Mouse (Mus musculus) MEL (cell line): ENCODE measurements around the gene Usp29. TPM values are rescaled to one million over a fixed set of nuclear protein-coding genes. Genes with fewer than 3 reads are reported as not detected.

ENCODE experiments used
- DNase-seq: peaks from one replicate; pipeline ENCODE4 v3.0.0; 2011; ENCODE audit warnings: low read depth, low spot score
- H3K27ac ChIP-seq: 2 replicates; pipeline ENCODE4 v1.5.1; 2012; ENCODE audit warnings: low read depth, mild to moderate bottlenecking, control low read depth, low read length, moderate library complexity; ENCODE audit not compliant: control insufficient read depth
- H3K27me3 ChIP-seq, 2 experiments: fragments of 150-350 bp in 1 of 2; sonication (generic) in 1 of 2; 2 replicates each; pipeline ENCODE4 v1.6.1; 2012; ENCODE audit warnings: low read length in 2 of 2, mild to moderate bottlenecking in 2 of 2, improper control_type of control experiment in 1 of 2, moderate library complexity in 1 of 2; ENCODE audit not compliant: insufficient read depth in 2 of 2, control insufficient read depth in 1 of 2
- H3K36me3 ChIP-seq, 2 experiments: 2 replicates each; pipeline ENCODE4 v1.6.1; 2012 to 2014; ENCODE audit warnings: low read length in 2 of 2, improper control_type of control experiment in 1 of 2, inconsistent platforms in 1 of 2, mild to moderate bottlenecking in 1 of 2; ENCODE audit not compliant: insufficient read depth in 2 of 2, control insufficient read depth in 1 of 2
- H3K4me1 ChIP-seq, 2 experiments: fragments of 150-350 bp in 1 of 2; sonication (generic) in 1 of 2; 2 replicates each; pipeline ENCODE4 v1.6.1; 2012; ENCODE audit warnings: low read length in 2 of 2, improper control_type of control experiment in 1 of 2, mild to moderate bottlenecking in 1 of 2; ENCODE audit not compliant: insufficient read depth in 2 of 2, control insufficient read depth in 1 of 2
- H3K4me3 ChIP-seq, 2 experiments: fragments of 150-350 bp in 1 of 2; sonication (generic) in 1 of 2; 2 replicates each; pipeline ENCODE4 v1.5.1; 2012; ENCODE audit warnings: low read depth in 2 of 2, low read length in 2 of 2, mild to moderate bottlenecking in 2 of 2, moderate library complexity in 2 of 2, control low read depth in 1 of 2, improper control_type of control experiment in 1 of 2; ENCODE audit not compliant: control insufficient read depth in 1 of 2, insufficient read depth in 1 of 2
- H3K79me2 ChIP-seq: 2 replicates; pipeline ENCODE4 v1.6.1; 2012; ENCODE audit warnings: mild to moderate bottlenecking, low read length, moderate library complexity; ENCODE audit not compliant: control insufficient read depth, poor library complexity, insufficient read depth
- H3K9ac ChIP-seq: 2 replicates; pipeline ENCODE4 v1.6.1; 2012; ENCODE audit warnings: low read depth, mild to moderate bottlenecking, control low read depth, low read length, moderate library complexity; ENCODE audit not compliant: control insufficient read depth, poor library complexity, severe bottlenecking
- H3K9me3 ChIP-seq: fragments of 150-350 bp; sonication (generic); replicated peaks from 2 replicates; pipeline ENCODE4 v1.6.1; 2012; ENCODE audit warnings: mild to moderate bottlenecking, low read length, improper control_type of control experiment, moderate library complexity; ENCODE audit not compliant: insufficient read depth
- BHLHE40 ChIP-seq: IDR thresholded peaks from 2 replicates; pipeline ENCODE4 v1.6.1; 2012; ENCODE audit warnings: low read depth, mild to moderate bottlenecking, inconsistent platforms, low read length, improper control_type of control experiment, borderline replicate concordance
- CHD2 ChIP-seq: IDR thresholded peaks from 2 replicates; pipeline ENCODE4 v1.6.1; 2011; ENCODE audit warnings: low read length, improper control_type of control experiment
- CTCF ChIP-seq, 3 experiments: IDR thresholded peaks in 2 of 3; conservative IDR thresholded peaks in 1 of 3; 2 replicates each; pipeline ENCODE4 v1.5.1; 2011 to 2012; ENCODE audit warnings: low read length in 3 of 3, low read depth in 2 of 3, mild to moderate bottlenecking in 2 of 3, improper control_type of control experiment in 1 of 3, inconsistent platforms in 1 of 3, mixed read lengths in 1 of 3, moderate library complexity in 1 of 3; ENCODE audit not compliant: control insufficient read depth in 1 of 3, insufficient read depth in 1 of 3, poor library complexity in 1 of 3, severe bottlenecking in 1 of 3
- GABPA ChIP-seq: IDR thresholded peaks from 2 replicates; pipeline ENCODE4 v1.6.1; 2012; ENCODE audit warnings: low read depth, mild to moderate bottlenecking, inconsistent platforms, low read length, improper control_type of control experiment, moderate library complexity
- GATA1 ChIP-seq: IDR thresholded peaks from 2 replicates; pipeline ENCODE4 v1.6.1; 2011; ENCODE audit warnings: low read depth, low read length, improper control_type of control experiment
- JUND ChIP-seq: IDR thresholded peaks from 2 replicates; pipeline ENCODE4 v1.6.1; 2011; ENCODE audit warnings: low read depth, mild to moderate bottlenecking, improper control_type of control experiment, low read length
- MAFK ChIP-seq: IDR thresholded peaks from 2 replicates; pipeline ENCODE4 v1.6.1; 2011; ENCODE audit warnings: low read depth, mild to moderate bottlenecking, low read length, improper control_type of control experiment, borderline replicate concordance
- MAZ ChIP-seq: IDR thresholded peaks from 2 replicates; pipeline ENCODE4 v1.6.1; 2012; ENCODE audit warnings: low read depth, mild to moderate bottlenecking, inconsistent platforms, low read length, improper control_type of control experiment
- MXI1 ChIP-seq: IDR thresholded peaks from 2 replicates; pipeline ENCODE4 v1.6.1; 2011; ENCODE audit warnings: mild to moderate bottlenecking, low read depth, low read length, improper control_type of control experiment
- NELFE ChIP-seq: IDR thresholded peaks from 2 replicates; pipeline ENCODE4 v1.6.1; 2011; ENCODE audit warnings: low read depth, low read length, improper control_type of control experiment
- POLR2A ChIP-seq, 2 experiments: IDR thresholded peaks; 2 replicates each; pipeline ENCODE4 v1.6.1; 2011 to 2012; ENCODE audit warnings: low read length in 2 of 2, mild to moderate bottlenecking in 2 of 2, control low read depth in 1 of 2, improper control_type of control experiment in 1 of 2, low read depth in 1 of 2, moderate library complexity in 1 of 2; ENCODE audit not compliant: control insufficient read depth in 1 of 2, insufficient read depth in 1 of 2, poor library complexity in 1 of 2
- RAD21 ChIP-seq: IDR thresholded peaks from 2 replicates; pipeline ENCODE4 v1.6.1; 2011; ENCODE audit warnings: mild to moderate bottlenecking, low read depth, low read length, improper control_type of control experiment
- RCOR1 ChIP-seq: IDR thresholded peaks from 2 replicates; pipeline ENCODE4 v1.6.1; 2012; ENCODE audit warnings: low read depth, mild to moderate bottlenecking, inconsistent platforms, low read length, improper control_type of control experiment
- USF1 ChIP-seq: IDR thresholded peaks from 2 replicates; pipeline ENCODE4 v1.6.1; 2014; ENCODE audit warnings: low read depth, mild to moderate bottlenecking, inconsistent platforms, low read length, improper control_type of control experiment, moderate library complexity
- USF2 ChIP-seq, 2 experiments: IDR thresholded peaks; 2 replicates each; pipeline ENCODE4 v1.6.1; 2011 to 2012; ENCODE audit warnings: improper control_type of control experiment in 2 of 2, low read length in 2 of 2, borderline replicate concordance in 1 of 2, inconsistent platforms in 1 of 2, low read depth in 1 of 2, mild to moderate bottlenecking in 1 of 2; ENCODE audit not compliant: insufficient read depth in 1 of 2
- ZC3H11A ChIP-seq: IDR thresholded peaks from 2 replicates; pipeline ENCODE4 v1.6.1; 2012; ENCODE audit warnings: low read depth, mild to moderate bottlenecking, inconsistent platforms, low read length, improper control_type of control experiment
- ZKSCAN1 ChIP-seq: IDR thresholded peaks from 2 replicates; pipeline ENCODE4 v1.6.1; 2012; ENCODE audit warnings: low read depth, mild to moderate bottlenecking, inconsistent platforms, low read length, improper control_type of control experiment, moderate library complexity
- ZNF384 ChIP-seq: IDR thresholded peaks from 2 replicates; pipeline ENCODE4 v1.6.1; 2012; ENCODE audit warnings: low read depth, mild to moderate bottlenecking, inconsistent platforms, low read length, improper control_type of control experiment
- polyA plus RNA-seq, 2 experiments: library from polyadenylated mRNA; stranded (reverse) in 1 of 2; unstranded in 1 of 2; fragments of >175 nt in 1 of 2; fragments of >200 nt in 1 of 2; gene quantifications; 2 replicates each; pipeline versions ENCODE4 v1.2.1 to v1.2.4; 2012; ENCODE audit warnings: low replicate concordance in 2 of 2, low read depth in 1 of 2; ENCODE audit not compliant: insufficient read length in 2 of 2, insufficient read depth in 1 of 2, missing spikeins in 1 of 2
- total RNA-seq: library from RNA; depleted of rRNA; stranded (reverse); fragments of 300-350 nt; gene quantifications from 2 replicates; pipeline ENCODE4 v1.2.3, GENCODE M21; 2012

The Usp29 gene
- total and polyA plus RNA-seq, 3 experiments = not detected

DNA sequence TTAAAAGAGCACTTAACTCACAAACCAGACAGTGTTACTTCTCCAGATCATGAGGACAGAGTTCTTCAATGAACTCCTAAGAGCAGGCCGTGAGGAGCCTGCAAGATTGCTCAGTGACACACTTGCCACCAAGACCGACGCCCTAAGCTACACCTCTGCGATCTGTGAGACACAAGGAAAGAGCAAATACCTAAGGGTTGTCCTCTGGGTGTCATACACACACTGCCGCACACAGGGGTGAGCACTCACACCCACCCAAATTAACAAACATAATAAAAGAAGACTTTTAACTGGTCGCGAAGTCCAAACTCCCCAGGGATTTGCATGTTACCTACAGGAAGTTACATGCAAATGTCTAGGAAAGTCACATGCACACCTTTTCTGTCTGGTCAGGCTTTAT is 170.3 kb downstream of the Usp29 start:
- DNase-seq = no peak
- Histone ChIP-seq H3K27ac (no peak overlapping the region), H3K4me3 (no peak overlapping the region)
- TF ChIP-seq GATA1 = no peak
- TF ChIP-seq POLR2A (IDR thresholded peaks at IDR 0.05; ENCODE audit: control insufficient read depth in 1 of 2, insufficient read depth in 1 of 2, low read depth in 1 of 2, low read length in 2 of 2, poor library complexity in 1 of 2) = no peak
- no peak for TF ChIP-seq USF2 (IDR thresholded peaks at IDR 0.05; ENCODE audit: borderline replicate concordance in 1 of 2, insufficient read depth in 1 of 2, low read depth in 1 of 2, low read length in 2 of 2)
- TF ChIP-seq NELFE = no peak
- TF ChIP-seq GABPA = no peak
- TF ChIP-seq MAFK = no peak
- no peak for TF ChIP-seq RAD21
- TF ChIP-seq CHD2 = no peak
- no peak for TF ChIP-seq MAZ
- TF ChIP-seq ZKSCAN1 = no peak
- TF ChIP-seq MXI1 = no peak
- TF ChIP-seq, all 39 proteins: peak for 0
- Histone ChIP-seq H3K36me3 (no peaks in the 10 kb centered on the region), H3K9me3 (no peaks in the 10 kb centered on the region), H3K27me3 (no peaks in the 10 kb centered on the region), H3K4me1 (no peaks in the 10 kb centered on the region), H3K9ac (no peak overlapping the region), H3K79me2 (no peaks in the 10 kb centered on the region)

DNA sequence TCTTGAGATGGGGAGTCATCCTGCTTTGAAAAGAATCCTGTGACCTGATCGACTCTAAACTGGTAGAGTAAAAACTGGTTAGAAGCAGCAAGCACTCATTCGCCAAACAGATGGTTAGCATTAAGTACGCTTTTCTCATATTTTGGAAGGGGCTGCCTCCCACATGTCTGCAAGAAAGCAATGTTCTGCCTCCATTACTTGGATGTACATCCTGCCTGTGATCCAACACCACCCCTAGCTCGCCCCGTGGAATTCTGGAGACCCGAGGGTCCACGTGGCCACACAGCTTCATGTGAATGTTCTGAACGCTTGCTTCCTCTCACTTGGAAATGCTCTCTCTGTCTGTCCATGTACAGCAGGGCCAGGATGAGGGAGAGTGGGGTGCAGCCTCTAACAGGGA is 173.1 kb downstream of the Usp29 start:
- H3K27ac ChIP-seq = no peak overlapping the region
- no peak overlapping the region for H3K4me3 ChIP-seq
- H3K79me2 ChIP-seq = no peaks in the 10 kb centered on the region

DNA sequence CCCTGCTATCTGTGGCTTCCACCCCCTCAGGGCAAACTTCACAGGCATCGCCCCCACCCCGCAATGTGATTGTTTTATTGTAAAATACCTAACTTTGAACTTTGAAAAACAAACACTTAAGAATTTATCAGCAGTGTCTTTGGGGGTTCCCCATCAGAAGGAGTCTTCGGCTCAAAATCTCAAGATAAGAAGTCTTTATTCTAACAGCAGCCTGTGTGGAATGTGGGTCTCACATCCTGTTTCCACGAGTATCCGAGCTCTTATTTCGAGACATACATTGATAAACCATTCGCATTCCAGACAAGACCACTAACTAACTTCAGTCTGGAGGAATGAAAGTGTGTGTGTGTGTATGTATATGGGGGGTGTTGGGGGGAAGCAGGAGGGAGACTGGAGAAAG is 180.1 kb downstream of the Usp29 start:
- no peak overlapping the region for H3K27ac ChIP-seq
- H3K79me2 ChIP-seq = no peaks in the 10 kb centered on the region
- no peaks in the 10 kb centered on the region for H3K27me3 ChIP-seq
- TF ChIP-seq USF2 (IDR thresholded peaks at IDR 0.05; ENCODE audit: borderline replicate concordance in 1 of 2, insufficient read depth in 1 of 2, low read depth in 1 of 2, low read length in 2 of 2) (no peak), BHLHE40 (no peak), USF1 (no peak), ZKSCAN1 (no peak), JUND (no peak), MAFK (no peak), GATA1 (no peak), RCOR1 (no peak), ZNF384 (no peak), CTCF (IDR thresholded peaks at IDR 0.05 in 2 of 3, conservative IDR thresholded peaks at IDR 0.05 in 1 of 3; ENCODE audit: control insufficient read depth in 1 of 3, insufficient read depth in 1 of 3, low read depth in 2 of 3, low read length in 3 of 3, poor library complexity in 1 of 3, severe bottlenecking in 1 of 3) (no peak), ZC3H11A (no peak)
- TF ChIP-seq, all 39 proteins: peak for 0
- Histone ChIP-seq H3K9me3 (no peaks in the 10 kb centered on the region), H3K4me3 (no peak overlapping the region), H3K4me1 (no peaks in the 10 kb centered on the region), H3K9ac (no peak overlapping the region), H3K36me3 (no peaks in the 10 kb centered on the region)
- DNase-seq = no peak

More for the DNA sequence above, 173.1 kb downstream of the Usp29 start:
- Histone ChIP-seq H3K4me1 (no peaks in the 10 kb centered on the region), H3K9ac (no peak overlapping the region), H3K36me3 (no peaks in the 10 kb centered on the region), H3K27me3 (no peaks in the 10 kb centered on the region), H3K9me3 (no peaks in the 10 kb centered on the region)
- no peak for DNase-seq
- TF ChIP-seq RAD21 (no peak), ZNF384 (no peak), JUND (no peak)
